In genomic region chr12:108702185-108702584, GRCm38 (mm10) we compare ENCODE assay signal across 8 mouse cellular contexts. TPM values are rescaled to one million over a fixed set of nuclear protein-coding genes. Genes with fewer than 3 reads are reported as not detected.
DNase-seq lines count a peak whose midpoint lies in the region; ATAC-seq lines count a peak whose summit lies in the region.

Gene Degs2 (minus strand): TSS chr12:108702315.

- no peak for ATAC-seq in neural tube, embryonic 11.5 days (ENCODE audit: insufficient read depth, low FRiP score, low TSS enrichment)
- no peak for ATAC-seq in hindbrain, embryonic 11.5 days (ENCODE audit: low FRiP score)
- ATAC-seq in limb, embryonic 13.5 days (ENCODE audit: low FRiP score, low read depth) = no peak
- ATAC-seq in neural tube, embryonic 13.5 days (ENCODE audit: low read depth) = no peak; the same call in 1 of the 2 replicates

- H3K36me3 ChIP-seq in neural tube, embryonic 11.5 days (ENCODE audit: control insufficient read depth, insufficient read depth, low read length) = no peaks in the 10 kb centered on the region
- H3K36me3 ChIP-seq in hindbrain, embryonic 11.5 days (ENCODE audit: control insufficient read depth, insufficient read depth, low read length) = no peaks in the 10 kb centered on the region
- H3K36me3 ChIP-seq in limb, embryonic 13.5 days = no peaks in the 10 kb centered on the region
- no peaks in the 10 kb centered on the region for H3K36me3 ChIP-seq in neural tube, embryonic 13.5 days

- DNase-seq in neural tube, embryonic 11.5 days (ENCODE audit: low spot score) = no peak
- DNase-seq in neural tube, embryonic 10.5 days (ENCODE audit: extremely low spot score, low spot score) = no peak
- DNase-seq in hindbrain, embryonic 11.5 days (ENCODE audit: low spot score) = no peak
- no peak for DNase-seq in c-Kit-positive CD71-positive TER-119-positive erythroid progenitor cells, embryonic 14.5 days (ENCODE audit: low spot score)
- no peak for DNase-seq in left cerebral cortex, adult 18-20 months (ENCODE audit: low spot score in 2 of 2)
- DNase-seq in MN1 (ENCODE audit: low spot score) = no peak

- H3K4me1 ChIP-seq in neural tube, embryonic 11.5 days (ENCODE audit: control insufficient read depth, insufficient read depth, low read length) = no peaks in the 10 kb centered on the region
- H3K4me1 ChIP-seq in hindbrain, embryonic 11.5 days (replicated peaks; ENCODE audit: control insufficient read depth, insufficient read depth, low read length) = no peaks in the 10 kb centered on the region
- H3K4me1 ChIP-seq in limb, embryonic 13.5 days = peaks cover 18% of the 10 kb centered on the region
- H3K4me1 ChIP-seq in neural tube, embryonic 13.5 days (replicated peaks) = peaks cover 11% of the 10 kb centered on the region

- peak within 1 kb of the TSS; percentile 29 for H3K4me2 ChIP-seq in neural tube, embryonic 11.5 days (ENCODE audit: low read depth)
- peak within 1 kb of the TSS; percentile 31 for H3K4me2 ChIP-seq in hindbrain, embryonic 11.5 days (replicated peaks; ENCODE audit: low read depth, low read length)
- H3K4me2 ChIP-seq in limb, embryonic 13.5 days (replicated peaks) = peak within 1 kb of the TSS; percentile 59
- H3K4me2 ChIP-seq in neural tube, embryonic 13.5 days = peak within 1 kb of the TSS; percentile 50

- no peak within 1 kb of the TSS for H3K4me3 ChIP-seq in neural tube, embryonic 11.5 days (ENCODE audit: low read depth, low read length)
- peak within 1 kb of the TSS; percentile 10; the same call in 1 of the 2 replicates for H3K4me3 ChIP-seq in hindbrain, embryonic 11.5 days (ENCODE audit: low read depth, low read length)
- H3K4me3 ChIP-seq in limb, embryonic 13.5 days = peak within 1 kb of the TSS; percentile 32
- H3K4me3 ChIP-seq in neural tube, embryonic 13.5 days = peak within 1 kb of the TSS; percentile 24

- H3K27ac ChIP-seq in neural tube, embryonic 11.5 days (ENCODE audit: low read depth, low read length) = no peak within 1 kb of the TSS
- H3K27ac ChIP-seq in hindbrain, embryonic 11.5 days (ENCODE audit: low read depth, low read length) = no peak within 1 kb of the TSS
- H3K27ac ChIP-seq in limb, embryonic 13.5 days = no peak within 1 kb of the TSS
- no peak within 1 kb of the TSS for H3K27ac ChIP-seq in neural tube, embryonic 13.5 days (replicated peaks)

- WGBS in neural tube, embryonic 11.5 days = 2% methylated on average over 32 of the region's 32 CpGs
- 1% methylated on average over 32 of the region's 32 CpGs for WGBS in hindbrain, embryonic 11.5 days
- 2% methylated on average over 32 of the region's 32 CpGs for WGBS in limb, embryonic 13.5 days
- WGBS in neural tube, embryonic 13.5 days = 1% methylated on average over 32 of the region's 32 CpGs

- H3K9me3 ChIP-seq in neural tube, embryonic 11.5 days (ENCODE audit: control insufficient read depth, low read length) = no peaks in the 10 kb centered on the region
- H3K9me3 ChIP-seq in hindbrain, embryonic 11.5 days (ENCODE audit: control insufficient read depth, low read length) = no peaks in the 10 kb centered on the region
- no peaks in the 10 kb centered on the region for H3K9me3 ChIP-seq in limb, embryonic 13.5 days
- no peaks in the 10 kb centered on the region for H3K9me3 ChIP-seq in neural tube, embryonic 13.5 days

- no peak within 1 kb of the TSS for H3K9ac ChIP-seq in neural tube, embryonic 11.5 days (ENCODE audit: low read length)
- H3K9ac ChIP-seq in hindbrain, embryonic 11.5 days (ENCODE audit: low read depth, low read length) = no peak within 1 kb of the TSS
- no peak within 1 kb of the TSS; the same call in 1 of the 2 replicates for H3K9ac ChIP-seq in limb, embryonic 13.5 days
- H3K9ac ChIP-seq in neural tube, embryonic 13.5 days = 0 out of 2 replicates have a peak within 1 kb of the TSS, but pooled peaks have one; percentile 45

- peaks cover 21% of the 10 kb centered on the region for H3K27me3 ChIP-seq in neural tube, embryonic 11.5 days (ENCODE audit: control insufficient read depth, insufficient read depth, low read length)
- peaks cover 27% of the 10 kb centered on the region for H3K27me3 ChIP-seq in hindbrain, embryonic 11.5 days (ENCODE audit: control insufficient read depth, insufficient read depth, low read length)
- H3K27me3 ChIP-seq in limb, embryonic 13.5 days = peaks cover 60% of the 10 kb centered on the region
- H3K27me3 ChIP-seq in neural tube, embryonic 13.5 days = peaks cover 38% of the 10 kb centered on the region

RNA-seq across cellular contexts. Expression of gene Degs2, which starts in this region (rescaled TPM):
- 1.6 and 1.8 TPM in 2 replicates for polyA plus RNA-seq in neural tube, embryonic 11.5 days (2014; fragmentation: Nextera tagmentation; extraction: Ambion mirVana)
- 0.59 and 2.7 TPM in 2 replicates for polyA plus RNA-seq in hindbrain, embryonic 11.5 days (2014; fragmentation: Nextera tagmentation; extraction: Ambion mirVana)
- 1.9 and 2.2 TPM in 2 replicates for polyA plus RNA-seq in limb, embryonic 13.5 days (2015; fragmentation: Nextera tagmentation; extraction: Ambion mirVana)
- 2.6 TPM in 2 replicates for polyA plus RNA-seq in neural tube, embryonic 13.5 days (2015; fragmentation: Nextera tagmentation; extraction: Ambion mirVana)
- 1 to 10 TPM; 3.5 to 4.6 TPM for total RNA-seq in left cerebral cortex, adult 18-20 months (2021)
